Mouse (Mus musculus): ENCODE measurements around the gene Syn2. TPM values are rescaled to one million over a fixed set of nuclear protein-coding genes. Genes with fewer than 3 reads are reported as not detected.

Syn2 gene
- polyA plus RNA-seq, 1 experiment from 2014 or later, result 59.3 TPM

GRCm38 (mm10) chr6:115330964-115331363 is 196.3 kb downstream of the Syn2 start:
- H3K4me2 ChIP-seq (ENCODE audit: low read length), result no peak overlapping the region
- no peaks in the 10 kb centered on the region; the same call in 1 of the 2 replicates for H3K9me3 ChIP-seq (replicated peaks; ENCODE audit: control insufficient read depth, low read length, poor library complexity, severe bottlenecking)
- no peaks in the 10 kb centered on the region; the same call in 1 of the 2 replicates for H3K27me3 ChIP-seq (ENCODE audit: control insufficient read depth, insufficient read depth, low read depth, low read length)
- no peak for ATAC-seq
- H3K36me3 ChIP-seq (ENCODE audit: control insufficient read depth, insufficient read depth, low read length), result no peaks in the 10 kb centered on the region
- H3K4me1 ChIP-seq (ENCODE audit: control insufficient read depth, insufficient read depth, low read length), result no peaks in the 10 kb centered on the region
- no peak overlapping the region for H3K27ac ChIP-seq (ENCODE audit: low read length)
- no peak overlapping the region for H3K4me3 ChIP-seq (ENCODE audit: low read depth, low read length)
- H3K9ac ChIP-seq (ENCODE audit: low read depth, low read length), result no peak overlapping the region

Small RNA genes lying within 50 kb of the gene (microRNA-seq; reads per million reads assigned to microRNA genes)
- gene Gm24767, result not detected

Other genes with a start within 250 kb of the Syn2 start
- 49.2 and 51.0 TPM in 2 replicates for gene Vgll4, start 164.9 kb upstream of the Syn2 start, polyA plus RNA-seq (2015; fragmentation: Nextera tagmentation; extraction: Ambion mirVana)
- 47.0 and 51.5 TPM in 2 replicates for gene Tamm41, start 97.0 kb upstream of the Syn2 start, polyA plus RNA-seq (2015; fragmentation: Nextera tagmentation; extraction: Ambion mirVana)
- gene Gm17482, start 92.4 kb downstream of the Syn2 start, polyA plus RNA-seq (2015; fragmentation: Nextera tagmentation; extraction: Ambion mirVana), result not detected in 2 replicates
- 11.9 and 17.3 TPM in 2 replicates for gene Timp4, start 117.3 kb downstream of the Syn2 start, polyA plus RNA-seq (2015; fragmentation: Nextera tagmentation; extraction: Ambion mirVana)
- gene Pparg, start 226.0 kb downstream of the Syn2 start, polyA plus RNA-seq (2015; fragmentation: Nextera tagmentation; extraction: Ambion mirVana), result 0.39 and 0.53 TPM in 2 replicates